Mouse (Mus musculus) lung, adult 2 months (tissue): ENCODE measurements around the gene Inhbc. TPM values are rescaled to one million over a fixed set of nuclear protein-coding genes. Genes with fewer than 3 reads are reported as not detected.
"Not testable (repeated sequence)": the region's sequence is repeated elsewhere in the genome, so short reads cannot be mapped to it uniquely, and the experiment has no call there.

ENCODE experiments used
- DNase-seq: peaks from one replicate; pipeline ENCODE4 v3.0.0; 2022
- H3K4me1 ChIP-seq: fragments of 200-500 bp; 2 replicates; pipeline ENCODE4 v1.6.1; 2011; ENCODE audit warnings: low read length; ENCODE audit not compliant: control insufficient read depth, insufficient read depth
- H3K4me3 ChIP-seq: fragments of 200-500 bp; replicated peaks from 2 replicates; pipeline ENCODE3; 2011; ENCODE audit warnings: low read depth, mild to moderate bottlenecking, control low read depth, low read length; ENCODE audit errors: extremely low read depth
- CTCF ChIP-seq: fragments of 200-500 bp; IDR thresholded peaks from 2 replicates; pipeline ENCODE4 v1.5.1; 2011; ENCODE audit warnings: mild to moderate bottlenecking, low read length, control low read depth; ENCODE audit not compliant: insufficient read depth
- POLR2A ChIP-seq: fragments of 200-500 bp; IDR thresholded peaks from 2 replicates; pipeline ENCODE4 v1.6.1; 2011; ENCODE audit warnings: low read depth, mild to moderate bottlenecking, control low read depth, low read length, borderline replicate concordance; ENCODE audit errors: extremely low read depth
- WGBS: fragments of 180-500 bp; shearing (Covaris S2); methylation state at CpG from one replicate; pipeline ENCODE4 v1.1.7; 2018; 5-methylcytosine and 5-hydroxymethylcytosine counted together
- polyA plus RNA-seq: library from polyadenylated mRNA; depleted of rRNA; stranded (reverse); fragments of >200 nt; gene quantifications from 2 replicates; pipeline ENCODE4 v1.2.3, GENCODE M21; 2012; rRNA removed

Inhbc gene
- polyA plus RNA-seq, 1 experiment: not detected

DNA sequence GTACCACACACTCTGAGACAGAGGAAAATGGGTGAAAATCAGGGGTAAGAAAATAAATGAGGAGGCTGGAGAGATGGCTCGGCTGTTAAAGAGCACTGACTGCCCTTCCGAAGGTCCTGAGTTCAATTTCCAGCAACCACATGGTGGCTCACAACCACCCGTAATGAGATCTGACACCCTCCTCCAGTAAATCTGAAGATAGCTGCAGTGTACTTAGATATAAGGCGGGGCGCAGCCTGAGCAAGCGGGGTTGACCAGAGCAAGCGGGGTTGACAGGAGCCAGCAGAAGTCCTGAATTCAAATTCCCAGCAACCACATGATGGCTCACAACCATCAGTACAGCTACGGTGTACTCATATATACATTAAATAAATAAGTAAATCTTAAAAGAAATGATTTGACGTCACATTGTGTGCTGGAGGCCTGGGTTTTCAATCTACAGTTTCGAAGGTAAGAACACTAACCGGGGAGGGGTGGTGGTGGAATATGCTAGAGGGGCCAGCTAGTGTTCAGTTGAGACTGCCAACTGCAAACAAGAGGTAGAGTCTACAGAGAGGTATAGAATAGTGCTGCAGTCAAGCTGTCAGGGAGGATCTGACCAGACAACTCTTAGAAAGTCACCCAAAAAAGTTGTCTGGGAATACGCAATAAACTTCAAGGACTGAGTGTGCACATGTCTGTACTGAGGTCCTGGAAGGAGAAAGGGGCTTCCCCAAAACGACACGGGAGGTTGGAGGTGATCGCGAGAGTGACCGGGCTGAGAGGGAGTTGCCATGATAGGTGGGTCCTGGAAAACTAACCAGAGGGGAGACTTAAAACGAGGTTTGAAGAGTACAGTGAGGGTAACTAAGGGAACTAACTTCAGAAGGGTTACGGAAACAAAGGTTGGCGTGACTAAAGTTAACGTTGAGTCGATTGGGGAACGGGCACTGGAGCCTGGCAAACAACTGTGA is 59.4 kb downstream of the Inhbc start:
- peaks cover 2% of the 10 kb centered on the region; the same call in 1 of the 2 replicates for H3K4me1 ChIP-seq
- no peak for DNase-seq
- H3K4me3 ChIP-seq: peak overlapping the region; percentile 92
- no peak; the same call in 1 of the 2 replicates for TF ChIP-seq POLR2A
- TF ChIP-seq CTCF: no peak
- WGBS: 33% methylated on average over 23 of the region's 23 CpGs

- H3K4me1 ChIP-seq, H3K4me3 ChIP-seq, DNase-seq: not testable (repeated sequence)
- WGBS: 72% methylated on average over 3 of the region's 3 CpGs
Observed at GRCm38 (mm10) chr10:127309167-127309566, 61.1 kb downstream of the Inhbc start.

Other genes starting within 250 kb of the Inhbc start
- gene Os9, start 249.3 kb downstream of the Inhbc start, polyA plus RNA-seq: 89.5 and 111 TPM in 2 replicates
- 70.8 and 81.2 TPM in 2 replicates for gene B4galnt1, start 205.2 kb downstream of the Inhbc start, polyA plus RNA-seq
- gene Slc26a10, start 189.8 kb downstream of the Inhbc start, polyA plus RNA-seq: 3.5 and 7.4 TPM in 2 replicates
- gene Arhgef25, start 180.3 kb downstream of the Inhbc start, polyA plus RNA-seq: 29.1 and 36.7 TPM in 2 replicates
- gene Dtx3, start 174.7 kb downstream of the Inhbc start, polyA plus RNA-seq: 134 and 157 TPM in 2 replicates
- 36.6 and 45.7 TPM in 2 replicates for gene Pip4k2c, start 158.8 kb downstream of the Inhbc start, polyA plus RNA-seq
- gene Kif5a, start 107.1 kb downstream of the Inhbc start, polyA plus RNA-seq: 1.3 TPM in 2 replicates
- gene Dctn2, start 104.1 kb downstream of the Inhbc start, polyA plus RNA-seq: 149 and 178 TPM in 2 replicates
- gene Mbd6, start 81.4 kb downstream of the Inhbc start, polyA plus RNA-seq: 52.2 and 57.6 TPM in 2 replicates
- 35.4 and 36.9 TPM in 2 replicates for gene Mars, start 58.6 kb downstream of the Inhbc start, polyA plus RNA-seq
- gene Arhgap9, start 48.5 kb downstream of the Inhbc start, polyA plus RNA-seq: 18.2 and 19.2 TPM in 2 replicates
- 11.1 and 11.2 TPM in 2 replicates for gene Gli1, start 28.5 kb downstream of the Inhbc start, polyA plus RNA-seq
- gene Inhbe, start 16.0 kb downstream of the Inhbc start, polyA plus RNA-seq: 0.02 TPM in 1 of 2 replicates, not detected in the other
- gene R3hdm2, start 9.9 kb upstream of the Inhbc start, polyA plus RNA-seq: 90.3 and 129 TPM in 2 replicates
- gene Stac3, start 131.3 kb upstream of the Inhbc start, polyA plus RNA-seq: 1.5 and 5.8 TPM in 2 replicates
- 107 and 124 TPM in 2 replicates for gene Ndufa4l2, start 144.5 kb upstream of the Inhbc start, polyA plus RNA-seq
- 40.3 and 57.7 TPM in 2 replicates for gene Shmt2, start 152.0 kb upstream of the Inhbc start, polyA plus RNA-seq
- 0.23 and 0.24 TPM in 2 replicates for gene Nxph4, start 164.1 kb upstream of the Inhbc start, polyA plus RNA-seq